Mouse (Mus musculus) heart, embryonic 16.5 days (tissue): ENCODE data around the gene Alg14. TPM values are rescaled to one million over a fixed set of nuclear protein-coding genes. Genes with fewer than 3 reads are reported as not detected.
A peak's percentile ranks its signal among the peaks of the same experiment; 100 is the strongest.

Experiments
- ATAC-seq: fragments of 200-750 bp; cut with Nextera tagmentation; replicated peaks from 2 replicates; pipeline ENCODE4 v1.8.0; 2017; ENCODE audit warnings: moderate number of reproducible peaks; ENCODE audit not compliant: insufficient read depth, low FRiP score; ENCODE audit errors: extremely low read depth
- H3K27ac ChIP-seq: fragments of 300-500 bp; sonication (generic); 2 replicates; pipeline ENCODE4 v1.5.1; 2014; ENCODE audit warnings: mild to moderate bottlenecking, low read length, control low read depth, moderate library complexity
- H3K27me3 ChIP-seq: fragments of 300-500 bp; sonication (generic); 2 replicates; pipeline ENCODE4 v1.6.1; 2014; ENCODE audit warnings: low read length, mixed read lengths; ENCODE audit not compliant: control insufficient read depth, insufficient read depth
- H3K36me3 ChIP-seq: fragments of 300-500 bp; sonication (generic); 2 replicates; pipeline ENCODE4 v1.6.1; 2014; ENCODE audit not compliant: control insufficient read depth, insufficient read depth
- H3K4me1 ChIP-seq: fragments of 300-500 bp; sonication (generic); 2 replicates; pipeline ENCODE4 v1.6.1; 2014; ENCODE audit warnings: low read length, mixed read lengths; ENCODE audit not compliant: control insufficient read depth, insufficient read depth
- H3K4me2 ChIP-seq: fragments of 300-500 bp; sonication (generic); 2 replicates; pipeline ENCODE4 v1.6.1; 2014; ENCODE audit warnings: low read depth, mild to moderate bottlenecking, control low read depth, low read length
- H3K4me3 ChIP-seq: fragments of 300-500 bp; sonication (generic); 2 replicates; pipeline ENCODE4 v1.5.1; 2014; ENCODE audit warnings: mild to moderate bottlenecking, control low read depth, low read length
- H3K9ac ChIP-seq: fragments of 300-500 bp; sonication (generic); 2 replicates; pipeline ENCODE4 v1.6.1; 2014; ENCODE audit warnings: low read length, control low read depth
- H3K9me3 ChIP-seq: fragments of 300-500 bp; sonication (generic); replicated peaks from 2 replicates; pipeline ENCODE4 v1.6.1; 2016; ENCODE audit warnings: low read length; ENCODE audit not compliant: control insufficient read depth
- WGBS: fragments of 180-500 bp; shearing (Covaris S2); extraction: QIAGEN DNeasy Blood & Tissue Kit; methylation state at CpG from one replicate; pipeline ENCODE4 v1.1.7; 2014; 5-methylcytosine and 5-hydroxymethylcytosine counted together
- polyA plus RNA-seq: library from polyadenylated mRNA; unstranded; fragments of >200 nt; fragmentation: Nextera tagmentation; extraction: Ambion mirVana; gene quantifications from 2 replicates; pipeline ENCODE4 v1.2.1, GENCODE M21; 2015

Alg14 gene
- polyA plus RNA-seq, 1 experiment from 2014 or later: 39.8 TPM

- Histone ChIP-seq H3K27ac (no peak overlapping the region), H3K4me2 (no peak overlapping the region), H3K9ac (no peak overlapping the region), H3K4me3 (no peak overlapping the region), H3K9me3 (no peaks in the 10 kb centered on the region), H3K36me3 (no peaks in the 10 kb centered on the region), H3K4me1 (peaks cover under 1% of the 10 kb centered on the region; the same call in 1 of the 2 replicates), H3K27me3 (peaks cover 19% of the 10 kb centered on the region)
- no peak for ATAC-seq
- 77% methylated on average over 5 of the region's 5 CpGs for WGBS
These were observed 24.3 kb upstream of the Alg14 start for GRCm38 (mm10) chr3:121267283-121267682.

- Histone ChIP-seq H3K36me3 (no peaks in the 10 kb centered on the region), H3K27me3 (no peaks in the 10 kb centered on the region), H3K9me3 (no peaks in the 10 kb centered on the region), H3K4me1 (0 out of 2 replicates have a peak, but pooled peaks cover under 1% of the 10 kb centered on the region), H3K9ac (no peak overlapping the region), H3K4me3 (no peak overlapping the region), H3K4me2 (no peak overlapping the region), H3K27ac (no peak overlapping the region)
- ATAC-seq: no peak
- WGBS: 66% methylated on average over 2 of the region's 2 CpGs
These were observed 19.0 kb upstream of the Alg14 start for GRCm38 (mm10) chr3:121272577-121272976.

GRCm38 (mm10) chr3:121274010-121274409 is 17.6 kb upstream of the Alg14 start:
- Histone ChIP-seq H3K4me3 (no peak overlapping the region), H3K9ac (no peak overlapping the region), H3K4me1 (0 out of 2 replicates have a peak, but pooled peaks cover 5% of the 10 kb centered on the region), H3K4me2 (no peak overlapping the region), H3K36me3 (no peaks in the 10 kb centered on the region), H3K27ac (no peak overlapping the region), H3K9me3 (no peaks in the 10 kb centered on the region), H3K27me3 (no peaks in the 10 kb centered on the region)
- no peak for ATAC-seq
- 88% methylated on average over 2 of the region's 2 CpGs for WGBS

- Histone ChIP-seq H3K4me1 (0 out of 2 replicates have a peak, but pooled peaks cover 5% of the 10 kb centered on the region), H3K27ac (no peak overlapping the region), H3K4me2 (no peak overlapping the region), H3K36me3 (no peaks in the 10 kb centered on the region), H3K9ac (no peak overlapping the region), H3K9me3 (no peaks in the 10 kb centered on the region), H3K4me3 (no peak overlapping the region), H3K27me3 (no peaks in the 10 kb centered on the region)
- 82% methylated on average over 4 of the region's 4 CpGs for WGBS
- ATAC-seq: no peak
These were observed 14.6 kb upstream of the Alg14 start for GRCm38 (mm10) chr3:121277009-121277408.

GRCm38 (mm10) chr3:121277557-121277956 is 14.0 kb upstream of the Alg14 start:
- WGBS: 67% methylated on average over 4 of the region's 4 CpGs
- Histone ChIP-seq H3K4me1 (0 out of 2 replicates have a peak, but pooled peaks cover 5% of the 10 kb centered on the region), H3K27ac (no peak overlapping the region), H3K9me3 (no peaks in the 10 kb centered on the region), H3K4me3 (no peak overlapping the region), H3K27me3 (no peaks in the 10 kb centered on the region), H3K4me2 (no peak overlapping the region), H3K9ac (no peak overlapping the region), H3K36me3 (no peaks in the 10 kb centered on the region)
- ATAC-seq: peak; percentile 75

- Histone ChIP-seq H3K27me3 (no peaks in the 10 kb centered on the region), H3K27ac (no peak overlapping the region), H3K4me1 (0 out of 2 replicates have a peak, but pooled peaks cover 5% of the 10 kb centered on the region), H3K4me3 (no peak overlapping the region), H3K4me2 (no peak overlapping the region), H3K36me3 (no peaks in the 10 kb centered on the region), H3K9me3 (no peaks in the 10 kb centered on the region), H3K9ac (no peak overlapping the region)
- 85% methylated on average over 14 of the region's 14 CpGs for WGBS
- ATAC-seq: no peak
These were observed 11.9 kb upstream of the Alg14 start for GRCm38 (mm10) chr3:121279679-121280078.

GRCm38 (mm10) chr3:121282998-121283397 is 8.6 kb upstream of the Alg14 start, which contains the start of gene Tmem56:
Gene Tmem56 (minus strand): TSS chr3:121283098.
- Histone ChIP-seq H3K9me3 (no peaks in the 10 kb centered on the region), H3K27me3 (no peaks in the 10 kb centered on the region), H3K4me1 (0 out of 2 replicates have a peak, but pooled peaks cover under 1% of the 10 kb centered on the region), H3K9ac (no peak within 1 kb of the TSS), H3K4me3 (no peak within 1 kb of the TSS), H3K36me3 (no peaks in the 10 kb centered on the region), H3K4me2 (no peak within 1 kb of the TSS), H3K27ac (no peak within 1 kb of the TSS)
- WGBS: 84% methylated on average over 4 of the region's 4 CpGs
- ATAC-seq: no peak

GRCm38 (mm10) chr3:121285219-121285618 is 6.4 kb upstream of the Alg14 start:
- no peak for ATAC-seq

GRCm38 (mm10) chr3:121287151-121287550 is 4.4 kb upstream of the Alg14 start:
- no peaks in the 10 kb centered on the region for H3K9me3 ChIP-seq
- ATAC-seq: no peak
- 0 out of 2 replicates have a peak, but pooled peaks cover 4% of the 10 kb centered on the region for H3K4me1 ChIP-seq
- no peak overlapping the region for H3K27ac ChIP-seq
- H3K27me3 ChIP-seq: no peaks in the 10 kb centered on the region
- H3K9ac ChIP-seq: no peak overlapping the region
- WGBS: 88% methylated on average over 2 of the region's 2 CpGs
- H3K36me3 ChIP-seq: no peaks in the 10 kb centered on the region
- H3K4me3 ChIP-seq: no peak overlapping the region
- no peak overlapping the region for H3K4me2 ChIP-seq

More at GRCm38 (mm10) chr3:121285219-121285618, 6.4 kb upstream of the Alg14 start:
- WGBS: 90% methylated on average over 6 of the region's 6 CpGs
- Histone ChIP-seq H3K36me3 (no peaks in the 10 kb centered on the region), H3K4me2 (no peak overlapping the region), H3K4me3 (no peak overlapping the region), H3K9me3 (no peaks in the 10 kb centered on the region), H3K27ac (no peak overlapping the region), H3K27me3 (no peaks in the 10 kb centered on the region), H3K9ac (no peak overlapping the region), H3K4me1 (no peaks in the 10 kb centered on the region)
